Mouse (Mus musculus) small intestine, adult 2 months (tissue): ENCODE data around the gene Ptprn2.

Experiments
- CTCF ChIP-seq: fragments of 200-500 bp; IDR thresholded peaks from 2 replicates; pipeline ENCODE4 v1.5.1; 2012; ENCODE audit warnings: low read depth, mild to moderate bottlenecking, control low read depth, inconsistent platforms, low read length, moderate library complexity, mixed read lengths; ENCODE audit not compliant: insufficient replicate concordance, insufficient read length; ENCODE audit errors: extremely low read depth
- POLR2A ChIP-seq: fragments of 200-500 bp; IDR thresholded peaks from 2 replicates; pipeline ENCODE4 v1.6.1; 2012; ENCODE audit warnings: low read depth, mild to moderate bottlenecking, control low read depth, inconsistent platforms, low read length, moderate library complexity

- no peak for TF ChIP-seq CTCF
- no peak for TF ChIP-seq POLR2A
These were observed 629.8 kb downstream of the Ptprn2 start for GRCm38 (mm10) chr12:117115254-117115865.
